Mouse (Mus musculus) MEL (cell line): ENCODE data around the gene Snd1.

ENCODE experiments used
- CTCF ChIP-seq, 3 experiments: IDR thresholded peaks in 2 of 3; conservative IDR thresholded peaks in 1 of 3; 2 replicates each; pipeline ENCODE4 v1.5.1; 2011 to 2012; ENCODE audit warnings: low read length in 3 of 3, low read depth in 2 of 3, mild to moderate bottlenecking in 2 of 3, improper control_type of control experiment in 1 of 3, inconsistent platforms in 1 of 3, mixed read lengths in 1 of 3, moderate library complexity in 1 of 3; ENCODE audit not compliant: control insufficient read depth in 1 of 3, insufficient read depth in 1 of 3, poor library complexity in 1 of 3, severe bottlenecking in 1 of 3
- GATA1 ChIP-seq: IDR thresholded peaks from 2 replicates; pipeline ENCODE4 v1.6.1; 2011; ENCODE audit warnings: low read depth, low read length, improper control_type of control experiment
- JUND ChIP-seq: IDR thresholded peaks from 2 replicates; pipeline ENCODE4 v1.6.1; 2011; ENCODE audit warnings: low read depth, mild to moderate bottlenecking, improper control_type of control experiment, low read length
- MAFK ChIP-seq: IDR thresholded peaks from 2 replicates; pipeline ENCODE4 v1.6.1; 2011; ENCODE audit warnings: low read depth, mild to moderate bottlenecking, low read length, improper control_type of control experiment, borderline replicate concordance
- MAX ChIP-seq: IDR thresholded peaks from 2 replicates; pipeline ENCODE4 v1.6.1; 2011; ENCODE audit warnings: low read length, improper control_type of control experiment
- POLR2AphosphoS2 ChIP-seq: IDR thresholded peaks from 2 replicates; pipeline ENCODE4 v1.6.1; 2011; ENCODE audit warnings: low read length, improper control_type of control experiment
- ZKSCAN1 ChIP-seq: IDR thresholded peaks from 2 replicates; pipeline ENCODE4 v1.6.1; 2012; ENCODE audit warnings: low read depth, mild to moderate bottlenecking, inconsistent platforms, low read length, improper control_type of control experiment, moderate library complexity

GRCm38 (mm10) chr6:28527459-28527858 lies 52.5 kb downstream of the Snd1 start:
- no peak for TF ChIP-seq MAX
- TF ChIP-seq MAFK: no peak
- no peak for TF ChIP-seq JUND
- TF ChIP-seq CTCF (IDR thresholded peaks at IDR 0.05 in 2 of 3, conservative IDR thresholded peaks at IDR 0.05 in 1 of 3; ENCODE audit: control insufficient read depth in 1 of 3, insufficient read depth in 1 of 3, low read depth in 2 of 3, low read length in 3 of 3, poor library complexity in 1 of 3, severe bottlenecking in 1 of 3): no peak
- no peak for TF ChIP-seq ZKSCAN1
- TF ChIP-seq POLR2AphosphoS2: no peak
- TF ChIP-seq GATA1: no peak
